ENCODE assay signal across 8 mouse cellular contexts in genomic region chr12:11266282-11266985, GRCm38 (mm10). TPM values are rescaled to one million over a fixed set of nuclear protein-coding genes. Genes with fewer than 3 reads are reported as not detected.
A peak's percentile ranks its signal among the peaks of the same experiment; 100 is the strongest.
DNase-seq lines count a peak whose midpoint lies in the region; ATAC-seq and TF ChIP-seq lines count a peak whose summit lies in the region.
"Had no signal": no experiment of that assay in that cellular context is flagged by ENCODE, and none has a peak within 500 bp of the region (broad histone marks: within the 10 kb centered on the region; RNA-seq: fewer than 3 reads in every experiment).

No protein-coding gene starts in this region.

- TF ChIP-seq POLR2A in spleen, adult 2 months (IDR thresholded peaks at IDR 0.05; ENCODE audit: low read depth, low read length) = no peak

- DNase-seq in spleen, adult 2 months (ENCODE audit: low read depth in 1 of 2, low spot score in 2 of 2) = no peak
- no peak for DNase-seq in spleen, postnatal 4 days (ENCODE audit: low spot score in 2 of 2)
- DNase-seq in forebrain, postnatal 0 days = peak; percentile 51
- DNase-seq in stomach, postnatal 0 days (ENCODE audit: low spot score) = no peak

- WGBS in spleen, adult 2 months = under 1% methylated on average over 44 of the region's 51 CpGs
- WGBS in forebrain, postnatal 0 days = 2% methylated on average over 51 of the region's 51 CpGs
- WGBS in intestine, embryonic 16.5 days = under 1% methylated on average over 49 of the region's 51 CpGs
- WGBS in stomach, postnatal 0 days = under 1% methylated on average over 41 of the region's 51 CpGs

- TF ChIP-seq CTCF in spleen, adult 2 months (IDR thresholded peaks at IDR 0.05; ENCODE audit: extremely low read depth, insufficient read depth, insufficient read length, insufficient replicate concordance) = no peak
- no peak for TF ChIP-seq CTCF in forebrain, postnatal 0 days (IDR thresholded peaks at IDR 0.05; ENCODE audit: low read depth)
- TF ChIP-seq CTCF in stomach, postnatal 0 days (IDR thresholded peaks at IDR 0.05; ENCODE audit: low read depth) = no peak

- peak overlapping the region; percentile 96 for H3K4me3 ChIP-seq in spleen, adult 2 months (ENCODE audit: extremely low read depth, insufficient read depth, insufficient read length)
- peak overlapping the region; percentile 90 for H3K4me3 ChIP-seq in brown adipose tissue, adult 24 weeks (ENCODE audit: insufficient read depth, low read depth, low read length)
- H3K4me3 ChIP-seq in forebrain, postnatal 0 days (ENCODE audit: low read depth, low read length) = peak overlapping the region; percentile 88
- H3K4me3 ChIP-seq in intestine, embryonic 16.5 days (ENCODE audit: low read length) = peak overlapping the region; percentile 90
- H3K4me3 ChIP-seq in megakaryocyte, embryonic 14.5 days (replicated peaks) = peak overlapping the region; percentile 98
- H3K4me3 ChIP-seq in stomach, postnatal 0 days (ENCODE audit: low read depth, low read length) = peak overlapping the region; percentile 97

- ATAC-seq in forebrain, postnatal 0 days = peak; percentile 65
- peak; percentile 70 for ATAC-seq in intestine, embryonic 16.5 days
- ATAC-seq in stomach, postnatal 0 days (ENCODE audit: low FRiP score, low TSS enrichment) = peak; percentile 66

- no peaks in the 10 kb centered on the region for H3K9me3 ChIP-seq in forebrain, postnatal 0 days (ENCODE audit: low read length)
- no peaks in the 10 kb centered on the region for H3K9me3 ChIP-seq in intestine, embryonic 16.5 days (ENCODE audit: control insufficient read depth, low read length)
- no peaks in the 10 kb centered on the region for H3K9me3 ChIP-seq in megakaryocyte, embryonic 14.5 days
- no peaks in the 10 kb centered on the region for H3K9me3 ChIP-seq in stomach, postnatal 0 days (ENCODE audit: control insufficient read depth, low read length)

- H3K4me1 ChIP-seq in spleen, adult 2 months (ENCODE audit: control insufficient read depth, insufficient read depth, insufficient read length) = peaks cover 6% of the 10 kb centered on the region
- peaks cover 5% of the 10 kb centered on the region for H3K4me1 ChIP-seq in brown adipose tissue, adult 24 weeks (ENCODE audit: control insufficient read depth, insufficient read depth, insufficient read length, low read length)
- 0 out of 2 replicates have a peak, but pooled peaks cover 21% of the 10 kb centered on the region for H3K4me1 ChIP-seq in forebrain, postnatal 0 days (ENCODE audit: insufficient read depth)
- peaks cover 10% of the 10 kb centered on the region for H3K4me1 ChIP-seq in intestine, embryonic 16.5 days (ENCODE audit: control insufficient read depth, insufficient read depth, low read length)
- peaks cover 39% of the 10 kb centered on the region for H3K4me1 ChIP-seq in megakaryocyte, embryonic 14.5 days
- no peaks in the 10 kb centered on the region for H3K4me1 ChIP-seq in stomach, postnatal 0 days (replicated peaks; ENCODE audit: control insufficient read depth, insufficient read depth)

- peak overlapping the region; percentile 97 for H3K27ac ChIP-seq in spleen, adult 2 months (ENCODE audit: insufficient read depth, low read length)
- H3K27ac ChIP-seq in brown adipose tissue, adult 24 weeks (replicated peaks; ENCODE audit: low read depth, low read length) = peak overlapping the region; percentile 69
- H3K27ac ChIP-seq in forebrain, postnatal 0 days (ENCODE audit: low read depth, low read length) = peak overlapping the region; percentile 83
- peak overlapping the region; percentile 91 for H3K27ac ChIP-seq in intestine, embryonic 16.5 days (ENCODE audit: low read length)
- H3K27ac ChIP-seq in stomach, postnatal 0 days (replicated peaks) = peak overlapping the region; percentile 96

- TF ChIP-seq EP300 in stomach, postnatal 0 days (optimal IDR thresholded peaks at IDR 0.05) = no peak

- 0 out of 2 replicates have a peak, but pooled peaks cover 1% of the 10 kb centered on the region for H3K36me3 ChIP-seq in spleen, adult 2 months (ENCODE audit: control insufficient read depth, insufficient read depth, low read length)
- no peaks in the 10 kb centered on the region for H3K36me3 ChIP-seq in forebrain, postnatal 0 days (ENCODE audit: insufficient read depth)
- no peaks in the 10 kb centered on the region for H3K36me3 ChIP-seq in intestine, embryonic 16.5 days (ENCODE audit: control insufficient read depth, insufficient read depth, low read length)
- peaks cover 2% of the 10 kb centered on the region for H3K36me3 ChIP-seq in megakaryocyte, embryonic 14.5 days (replicated peaks; ENCODE audit: low read length)
- H3K36me3 ChIP-seq in stomach, postnatal 0 days (ENCODE audit: control insufficient read depth, insufficient read depth, low read length) = no peaks in the 10 kb centered on the region

- H3K9ac ChIP-seq in forebrain, postnatal 0 days = peak overlapping the region; percentile 87
- peak overlapping the region; percentile 92 for H3K9ac ChIP-seq in intestine, embryonic 16.5 days (ENCODE audit: low read depth, low read length)
- H3K9ac ChIP-seq in stomach, postnatal 0 days (ENCODE audit: low read length) = peak overlapping the region; percentile 93

- no peaks in the 10 kb centered on the region for H3K27me3 ChIP-seq in spleen, adult 2 months (ENCODE audit: control insufficient read depth, insufficient read depth, low read length)
- no peaks in the 10 kb centered on the region for H3K27me3 ChIP-seq in forebrain, postnatal 0 days (ENCODE audit: insufficient read depth, low read length)
- no peaks in the 10 kb centered on the region for H3K27me3 ChIP-seq in intestine, embryonic 16.5 days (replicated peaks; ENCODE audit: control insufficient read depth, insufficient read depth, low read length)
- H3K27me3 ChIP-seq in megakaryocyte, embryonic 14.5 days (replicated peaks) = no peaks in the 10 kb centered on the region
- H3K27me3 ChIP-seq in stomach, postnatal 0 days (ENCODE audit: control insufficient read depth, insufficient read depth, low read length) = no peaks in the 10 kb centered on the region

- peak overlapping the region; percentile 94 for H3K4me2 ChIP-seq in forebrain, postnatal 0 days (ENCODE audit: low read depth)
- peak overlapping the region; percentile 55 for H3K4me2 ChIP-seq in intestine, embryonic 16.5 days (ENCODE audit: low read depth, low read length)
- peak overlapping the region; percentile 74 for H3K4me2 ChIP-seq in stomach, postnatal 0 days (replicated peaks; ENCODE audit: low read depth)

RNA-seq across cellular contexts. Expression of gene Smc6, which starts 0.7 kb away (rescaled TPM):
- 3.9 and 9.5 TPM in 2 replicates for polyA plus RNA-seq in spleen, adult 2 months (2012; rRNA removed)
- polyA plus RNA-seq in brown adipose tissue, adult 24 weeks (2012; ENCODE audit: insufficient read depth, insufficient read length, missing spikeins) = 33.0 and 58.1 TPM in 2 replicates
- total RNA-seq in forebrain, postnatal 0 days (2014; rRNA removed) = 36.0 and 39.5 TPM in 2 replicates
- 91.5 and 103 TPM in 2 replicates for polyA plus RNA-seq in forebrain, postnatal 0 days (2015; fragmentation: Nextera tagmentation; extraction: Ambion mirVana)
- polyA plus RNA-seq in intestine, embryonic 16.5 days (2015; fragmentation: Nextera tagmentation; extraction: Ambion mirVana) = 87.9 and 102 TPM in 2 replicates
- 21.8 TPM in 1 of 2 replicates, not detected in the other for polyA plus RNA-seq in megakaryocyte, embryonic 14.5 days (2012; ENCODE audit: insufficient read depth, low replicate concordance)
- polyA plus RNA-seq in stomach, postnatal 0 days (2015; fragmentation: Nextera tagmentation; extraction: Ambion mirVana) = 66.0 and 83.7 TPM in 2 replicates

RNA-seq across cellular contexts. Expression of gene Gen1, which starts 0.8 kb away (rescaled TPM):
- polyA plus RNA-seq in spleen, adult 2 months (2012; rRNA removed) = 0.28 and 0.33 TPM in 2 replicates
- 0.95 and 1.1 TPM in 2 replicates for polyA plus RNA-seq in brown adipose tissue, adult 24 weeks (2012; ENCODE audit: insufficient read depth, insufficient read length, missing spikeins)
- total RNA-seq in forebrain, postnatal 0 days (2014; rRNA removed) = 3.4 and 3.6 TPM in 2 replicates
- 0.80 and 1.3 TPM in 2 replicates for polyA plus RNA-seq in forebrain, postnatal 0 days (2015; fragmentation: Nextera tagmentation; extraction: Ambion mirVana)
- 3.6 and 5.1 TPM in 2 replicates for polyA plus RNA-seq in intestine, embryonic 16.5 days (2015; fragmentation: Nextera tagmentation; extraction: Ambion mirVana)
- polyA plus RNA-seq in megakaryocyte, embryonic 14.5 days (2012; ENCODE audit: insufficient read depth, low replicate concordance) = 0.12 TPM in 1 of 2 replicates, not detected in the other
- polyA plus RNA-seq in stomach, postnatal 0 days (2015; fragmentation: Nextera tagmentation; extraction: Ambion mirVana) = 1.6 and 2.0 TPM in 2 replicates

RNA-seq across cellular contexts. Expression of gene Msgn1, which starts 57.7 kb away (rescaled TPM):
- 0.23 and 0.26 TPM in 2 replicates for polyA plus RNA-seq in spleen, adult 2 months (2012; rRNA removed)
- polyA plus RNA-seq in brown adipose tissue, adult 24 weeks (2012; ENCODE audit: insufficient read depth, insufficient read length, missing spikeins) = not detected in 2 replicates
- not detected in 2 replicates for total RNA-seq in forebrain, postnatal 0 days (2014; rRNA removed)
- not detected in 2 replicates for polyA plus RNA-seq in forebrain, postnatal 0 days (2015; fragmentation: Nextera tagmentation; extraction: Ambion mirVana)
- polyA plus RNA-seq in intestine, embryonic 16.5 days (2015; fragmentation: Nextera tagmentation; extraction: Ambion mirVana) = not detected in 2 replicates
- polyA plus RNA-seq in megakaryocyte, embryonic 14.5 days (2012; ENCODE audit: insufficient read depth, low replicate concordance) = not detected in 2 replicates
- not detected in 2 replicates for polyA plus RNA-seq in stomach, postnatal 0 days (2015; fragmentation: Nextera tagmentation; extraction: Ambion mirVana)
- total RNA-seq: gastrocnemius, postnatal 36 days had no signal
